8 mouse cellular contexts compared by ENCODE assay signal in the genomic region with DNA sequence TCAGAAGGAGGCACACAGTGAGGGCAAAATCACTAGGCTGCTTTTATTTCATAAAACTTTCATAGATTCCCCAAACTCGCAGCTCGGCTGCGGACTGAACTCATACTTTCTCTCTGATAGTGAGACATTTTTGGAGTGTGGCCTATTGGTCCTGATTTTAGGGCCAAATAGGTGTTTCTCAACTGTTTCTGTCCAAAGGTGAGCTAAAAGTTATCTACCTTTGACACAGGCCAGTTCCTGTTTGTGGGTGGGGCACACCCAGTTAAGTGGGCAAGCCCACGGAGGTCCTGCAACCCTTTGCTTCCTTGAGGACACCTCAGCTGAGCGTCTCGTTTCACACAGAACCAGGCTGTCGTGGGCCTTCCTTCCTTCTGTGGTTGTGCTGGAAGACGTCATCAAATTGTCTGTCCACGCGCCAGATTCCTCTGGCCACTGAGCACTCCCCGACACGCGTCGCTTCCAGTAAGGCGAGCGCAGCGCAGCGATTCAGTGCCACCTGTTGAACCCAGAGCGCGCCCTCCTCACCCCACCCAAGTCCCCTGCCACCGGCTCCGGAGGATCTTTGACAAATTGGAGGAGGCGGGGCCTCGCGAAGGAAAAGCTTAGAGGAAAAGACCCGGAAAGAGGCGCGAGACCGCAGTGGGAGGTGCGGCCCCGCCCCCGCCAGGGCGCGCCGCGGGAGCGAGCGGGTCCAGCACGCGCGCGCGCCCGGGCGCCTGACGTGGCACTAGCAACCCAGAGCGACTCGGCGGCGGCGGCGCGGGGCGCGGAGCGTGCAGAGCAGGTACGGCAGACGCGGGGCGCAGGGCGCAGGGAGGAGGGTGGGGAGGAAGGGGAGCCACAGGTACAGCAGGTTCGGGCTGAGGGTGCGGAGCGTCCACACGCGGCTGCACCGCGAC. TPM values are rescaled to one million over a fixed set of nuclear protein-coding genes. Genes with fewer than 3 reads are reported as not detected.
DNase-seq lines count a peak whose midpoint lies in the region; ATAC-seq and TF ChIP-seq lines count a peak whose summit lies in the region.

A gene (plus strand): TSS at position 703 of the 899 bp plus-strand sequence.

- peak; percentile 81 for ATAC-seq in megakaryocyte, adult 5-6 weeks (ENCODE audit: poor library complexity, severe bottlenecking)

- no peak for TF ChIP-seq POLR2A in cortical plate, adult 2 months (IDR thresholded peaks at IDR 0.05; ENCODE audit: extremely low read depth, insufficient read depth, low read length)

- no peak for TF ChIP-seq CTCF in cortical plate, adult 2 months (IDR thresholded peaks at IDR 0.05; ENCODE audit: extremely low read depth, insufficient read depth, low read length)

- H3K4me3 ChIP-seq in cortical plate, adult 2 months (ENCODE audit: insufficient read depth, low read length): peak within 1 kb of the TSS; percentile 61

- no peaks in the 10 kb centered on the region for H3K4me1 ChIP-seq in cortical plate, adult 2 months (ENCODE audit: control insufficient read depth, insufficient read depth, low read length)

- peak; percentile 94 for DNase-seq in ZHBTc4 (ENCODE audit: low read depth, low spot score)
- DNase-seq in gastrocnemius, postnatal 10 days: peak; percentile 85
- DNase-seq in induced T-regulatory cell, adult 2 months (ENCODE audit: low read depth): peak; percentile 92
- peak; percentile 60 to 75 for DNase-seq in left cerebral cortex, adult 8-10 months (ENCODE audit: low spot score in 2 of 2)
- DNase-seq in right cerebral cortex, adult 18-20 months: peak; percentile 82
- DNase-seq in urinary bladder, adult 2 months (ENCODE audit: low spot score): peak; percentile 80

- 0 out of 2 replicates have a peak within 1 kb of the TSS, but pooled peaks have one; percentile 24 for H3K27ac ChIP-seq in cortical plate, adult 2 months (ENCODE audit: insufficient read depth, low read length)

RNA-seq across cellular contexts. Expression of the gene that starts here (rescaled TPM):
- polyA plus RNA-seq in cortical plate, adult 2 months (2012; rRNA removed): 8.4 and 9.3 TPM in 2 replicates
- 10 to 100 TPM; 32.2 to 41.4 TPM for total RNA-seq in gastrocnemius, postnatal 10 days (2021)
- 10 to 100 TPM; 10.6 to 17.7 (median 13.4) TPM for total RNA-seq in left cerebral cortex, adult 8-10 months (2022)
- 31.3 and 33.9 TPM in 2 replicates for total RNA-seq in megakaryocyte, adult 5-6 weeks (2015)
- total RNA-seq in megakaryocyte, adult 5-6 weeks (2017): 25.0 and 30.4 TPM in 2 replicates
- 51.2 and 58.9 TPM in 2 replicates for polyA plus RNA-seq in urinary bladder, adult 2 months (2012; rRNA removed)

Comparison
In these comparisons a context has a peak if more than half of its experiments do, and no peak if none do; other contexts are left out.
1. Peak in every context shown above with its lines: DNase-seq, ATAC-seq, H3K4me3 ChIP-seq and H3K27ac ChIP-seq.